Mouse (Mus musculus) liver, embryonic 16.5 days (tissue): ENCODE results near the gene Tenm4. TPM values are rescaled to one million over a fixed set of nuclear protein-coding genes. Genes with fewer than 3 reads are reported as not detected.
A peak's percentile ranks its signal among the peaks of the same experiment; 100 is the strongest.

Source experiments
- ATAC-seq: fragments of 200-750 bp; cut with Nextera tagmentation; 2 replicates; pipeline ENCODE4 v1.8.0; 2017; ENCODE audit warnings: low read depth, mild to moderate bottlenecking, moderate number of reproducible peaks, moderate library complexity
- H3K27ac ChIP-seq: fragments of 300-500 bp; sonication (generic); 2 replicates; pipeline ENCODE4 v1.5.1; 2014; ENCODE audit warnings: mild to moderate bottlenecking, low read length
- H3K27me3 ChIP-seq: fragments of 300-500 bp; sonication (generic); 2 replicates; pipeline ENCODE4 v1.6.1; 2014; ENCODE audit warnings: low read depth, low read length, mixed read lengths; ENCODE audit not compliant: control insufficient read depth, insufficient read depth
- H3K36me3 ChIP-seq: fragments of 300-500 bp; sonication (generic); 2 replicates; pipeline ENCODE4 v1.6.1; 2014; ENCODE audit warnings: mild to moderate bottlenecking; ENCODE audit not compliant: control insufficient read depth, insufficient read depth
- H3K4me1 ChIP-seq: fragments of 300-500 bp; sonication (generic); 2 replicates; pipeline ENCODE4 v1.6.1; 2014; ENCODE audit warnings: low read depth, low read length, mixed read lengths; ENCODE audit not compliant: control insufficient read depth
- H3K4me2 ChIP-seq: fragments of 300-500 bp; sonication (generic); 2 replicates; pipeline ENCODE4 v1.6.1; 2014; ENCODE audit warnings: low read depth, low read length, mixed read lengths
- H3K4me3 ChIP-seq: fragments of 300-500 bp; sonication (generic); 2 replicates; pipeline ENCODE4 v1.5.1; 2014; ENCODE audit warnings: low read depth, mild to moderate bottlenecking, low read length
- H3K9ac ChIP-seq: fragments of 300-500 bp; sonication (generic); 2 replicates; pipeline ENCODE4 v1.6.1; 2014; ENCODE audit warnings: low read depth, low read length
- H3K9me3 ChIP-seq: fragments of 300-500 bp; sonication (generic); replicated peaks from 2 replicates; pipeline ENCODE4 v1.6.1; 2016; ENCODE audit warnings: low read length; ENCODE audit not compliant: control insufficient read depth
- WGBS: fragments of 180-500 bp; shearing (Covaris S2); extraction: QIAGEN DNeasy Blood & Tissue Kit; methylation state at CpG from one replicate; pipeline ENCODE4 v1.1.7; 2014; ENCODE audit not compliant: insufficient replicate concordance; 5-methylcytosine and 5-hydroxymethylcytosine counted together
- polyA plus RNA-seq: library from polyadenylated mRNA; unstranded; fragments of >200 nt; fragmentation: Nextera tagmentation; extraction: Ambion mirVana; gene quantifications from 2 replicates; pipeline ENCODE4 v1.2.1, GENCODE M21; 2015

Gene Tenm4
- polyA plus RNA-seq, 1 experiment from 2014 or later = 2.4 TPM

GRCm38 (mm10) chr7:96796788-96797485 is 625.9 kb downstream of the Tenm4 start:
- no peaks in the 10 kb centered on the region for H3K36me3 ChIP-seq
- peaks cover 8% of the 10 kb centered on the region for H3K4me1 ChIP-seq
- no peaks in the 10 kb centered on the region for H3K9me3 ChIP-seq
- 0 out of 2 replicates have a peak overlapping the region, but pooled peaks have one; percentile 3 for H3K9ac ChIP-seq
- peak; percentile 44 for ATAC-seq
- peak overlapping the region; percentile 31 for H3K27ac ChIP-seq
- peak overlapping the region; percentile 12 for H3K4me2 ChIP-seq
- WGBS = 75% methylated on average over 20 of the region's 20 CpGs
- 0 out of 2 replicates have a peak overlapping the region, but pooled peaks have one; percentile 1 for H3K4me3 ChIP-seq
- H3K27me3 ChIP-seq = 0 out of 2 replicates have a peak, but pooled peaks cover 4% of the 10 kb centered on the region

DNA sequence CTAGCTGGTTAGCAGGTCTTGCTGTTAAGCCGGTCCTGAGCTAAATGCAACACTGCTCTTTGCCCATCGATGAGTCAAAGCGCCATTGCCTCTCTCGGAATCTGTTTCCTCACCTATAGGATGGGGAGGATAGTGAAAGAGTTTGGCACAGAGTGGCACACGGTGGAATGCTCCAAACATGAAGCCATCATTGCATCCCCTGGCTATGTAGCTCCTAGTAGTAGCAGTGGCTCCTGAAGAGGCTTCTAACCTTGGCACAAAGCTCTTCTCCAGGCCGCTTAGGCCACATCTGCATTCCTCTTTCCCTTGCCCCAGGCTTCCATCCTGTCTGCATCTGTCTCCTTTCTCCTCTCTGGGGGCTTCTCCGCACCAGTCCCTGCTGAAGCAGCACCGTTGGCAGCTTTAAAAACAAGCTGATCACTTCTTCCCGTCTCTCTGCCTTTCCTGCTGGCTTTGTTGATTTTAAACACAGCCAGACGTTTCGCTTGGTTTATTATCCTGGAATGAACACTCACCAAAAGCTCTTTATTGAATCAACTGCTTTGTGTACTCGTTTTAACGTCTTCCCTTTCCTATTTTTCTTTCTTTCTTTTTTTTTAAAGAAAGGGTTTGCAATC is 626.8 kb downstream of the Tenm4 start:
- H3K27ac ChIP-seq = no peak overlapping the region
- WGBS = 56% methylated on average over 13 of the region's 13 CpGs

DNA sequence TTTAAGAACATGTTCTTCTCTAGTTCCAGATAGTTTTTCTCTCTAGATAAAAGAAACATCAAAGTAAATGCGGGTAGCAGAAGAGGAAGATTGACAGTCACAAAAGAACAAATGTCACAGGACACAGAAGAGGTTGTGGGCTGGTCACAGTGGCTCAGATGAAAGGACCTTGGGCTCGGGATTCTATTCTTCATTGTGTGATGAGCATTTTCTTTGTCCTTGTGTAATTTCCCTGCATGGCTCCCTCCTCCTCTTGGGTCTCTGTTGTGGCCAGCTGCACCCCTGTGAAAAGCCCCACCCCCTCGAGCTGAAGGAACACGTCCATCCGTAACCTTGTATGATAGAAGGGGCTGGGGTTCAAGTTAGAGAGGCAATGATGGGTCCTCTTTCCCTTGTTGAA is 628.8 kb downstream of the Tenm4 start:
- Histone ChIP-seq H3K9me3 (no peaks in the 10 kb centered on the region), H3K9ac (no peak overlapping the region), H3K27me3 (peaks cover 7% of the 10 kb centered on the region; the same call in 1 of the 2 replicates), H3K4me2 (no peak overlapping the region), H3K4me3 (no peak overlapping the region), H3K27ac (no peak overlapping the region), H3K36me3 (no peaks in the 10 kb centered on the region), H3K4me1 (peaks cover 8% of the 10 kb centered on the region)
- 42% methylated on average over 5 of the region's 5 CpGs for WGBS
- ATAC-seq = no peak

More for the DNA sequence above, 626.8 kb downstream of the Tenm4 start:
- Histone ChIP-seq H3K36me3 (no peaks in the 10 kb centered on the region), H3K4me3 (no peak overlapping the region), H3K27me3 (0 out of 2 replicates have a peak, but pooled peaks cover 4% of the 10 kb centered on the region), H3K9ac (no peak overlapping the region), H3K4me2 (no peak overlapping the region), H3K4me1 (peaks cover 8% of the 10 kb centered on the region), H3K9me3 (no peaks in the 10 kb centered on the region)
- no peak for ATAC-seq

- Histone ChIP-seq H3K9me3 (no peaks in the 10 kb centered on the region), H3K4me2 (no peak overlapping the region), H3K27ac (no peak overlapping the region), H3K4me3 (no peak overlapping the region), H3K4me1 (no peaks in the 10 kb centered on the region), H3K36me3 (no peaks in the 10 kb centered on the region), H3K9ac (no peak overlapping the region), H3K27me3 (peaks cover 7% of the 10 kb centered on the region; the same call in 1 of the 2 replicates)
- no peak for ATAC-seq
- WGBS = 17% methylated on average over 9 of the region's 9 CpGs
Observed at GRCm38 (mm10) chr7:96801368-96801767, 630.3 kb downstream of the Tenm4 start.

DNA sequence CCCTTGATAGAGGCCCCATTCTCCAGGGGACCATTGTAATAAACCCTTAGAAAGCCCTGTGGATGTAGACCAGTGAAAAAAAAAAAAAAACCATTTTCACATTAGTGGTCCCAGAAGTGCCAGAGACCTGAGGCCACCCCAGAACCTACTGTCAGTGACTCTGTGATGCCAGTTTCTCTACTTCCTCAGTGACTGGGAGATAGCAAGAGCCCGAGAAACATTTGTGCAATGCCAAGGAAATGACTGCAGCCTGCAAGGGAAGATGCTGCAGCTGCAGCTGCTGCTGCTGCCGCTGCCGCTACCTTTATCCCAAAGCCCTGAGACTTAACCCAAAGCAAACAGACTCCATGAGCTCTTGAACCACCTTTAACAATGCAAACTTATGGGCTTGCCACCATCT is 631.2 kb downstream of the Tenm4 start:
- Histone ChIP-seq H3K9me3 (no peaks in the 10 kb centered on the region), H3K9ac (no peak overlapping the region), H3K27me3 (peaks cover 7% of the 10 kb centered on the region; the same call in 1 of the 2 replicates), H3K36me3 (no peaks in the 10 kb centered on the region), H3K4me1 (no peaks in the 10 kb centered on the region), H3K4me3 (no peak overlapping the region), H3K27ac (no peak overlapping the region), H3K4me2 (no peak overlapping the region)
- ATAC-seq = no peak
- 61% methylated on average over 3 of the region's 3 CpGs for WGBS

- WGBS = 53% methylated on average over 1 of the region's 1 CpGs
- Histone ChIP-seq H3K27me3 (peaks cover 3% of the 10 kb centered on the region; the same call in 1 of the 2 replicates), H3K4me3 (no peak overlapping the region), H3K4me1 (no peaks in the 10 kb centered on the region; the same call in 1 of the 2 replicates), H3K9ac (no peak overlapping the region), H3K9me3 (no peaks in the 10 kb centered on the region), H3K36me3 (no peaks in the 10 kb centered on the region), H3K27ac (no peak overlapping the region), H3K4me2 (no peak overlapping the region)
- ATAC-seq = no peak
Observed at GRCm38 (mm10) chr7:96806561-96806960, 635.5 kb downstream of the Tenm4 start.

- Histone ChIP-seq H3K4me3 (no peak overlapping the region), H3K9ac (no peak overlapping the region), H3K4me2 (no peak overlapping the region), H3K4me1 (no peaks in the 10 kb centered on the region; the same call in 1 of the 2 replicates), H3K27me3 (peaks cover 3% of the 10 kb centered on the region; the same call in 1 of the 2 replicates), H3K27ac (no peak overlapping the region), H3K9me3 (no peaks in the 10 kb centered on the region), H3K36me3 (no peaks in the 10 kb centered on the region)
- ATAC-seq = no peak
- WGBS = 65% methylated on average over 15 of the region's 15 CpGs
Observed at GRCm38 (mm10) chr7:96807281-96808058, 636.4 kb downstream of the Tenm4 start.

- no peak for ATAC-seq
Observed at GRCm38 (mm10) chr7:96808059-96808646, 637.1 kb downstream of the Tenm4 start.

More at GRCm38 (mm10) chr7:96808059-96808646, 637.1 kb downstream of the Tenm4 start:
- no peaks in the 10 kb centered on the region for H3K9me3 ChIP-seq
- no peak overlapping the region for H3K9ac ChIP-seq
- peaks cover under 1% of the 10 kb centered on the region; the same call in 1 of the 2 replicates for H3K27me3 ChIP-seq
- H3K4me3 ChIP-seq = no peak overlapping the region
- WGBS = 66% methylated on average over 7 of the region's 7 CpGs
- H3K4me1 ChIP-seq = no peaks in the 10 kb centered on the region; the same call in 1 of the 2 replicates
- H3K27ac ChIP-seq = no peak overlapping the region
- H3K4me2 ChIP-seq = no peak overlapping the region
- no peaks in the 10 kb centered on the region for H3K36me3 ChIP-seq
